Mouse (Mus musculus): Measurements from ENCODE around the gene Sgk1. TPM values are rescaled to one million over a fixed set of nuclear protein-coding genes. Genes with fewer than 3 reads are reported as not detected.

Gene Sgk1
- total RNA-seq, 1 experiment: 217 TPM

GRCm38 (mm10) chr10:21994431-21994914, 112.5 kb downstream of the Sgk1 start:
- Histone ChIP-seq H3K4me1 (ENCODE audit: control insufficient read depth in 2 of 2, insufficient read depth in 2 of 2, low read length in 2 of 2, poor library complexity in 1 of 2) (peaks cover 0 to 11% of the 10 kb centered on the region in 2 experiments; a peak in 2 of 4 replicates), H3K4me3 (ENCODE audit: insufficient read depth in 1 of 2, low read depth in 1 of 2, low read length in 2 of 2, poor library complexity in 1 of 2, severe bottlenecking in 1 of 2) (peak overlapping the region; percentile 79 to 93), H3K9me3 (ENCODE audit: control insufficient read depth, insufficient read depth, low read depth, low read length) (no peaks in the 10 kb centered on the region), H3K36me3 (ENCODE audit: control insufficient read depth, insufficient read depth, low read length, poor library complexity, severe bottlenecking) (peaks cover 31% of the 10 kb centered on the region), H3K9ac (ENCODE audit: insufficient read depth, low read depth, low read length, poor library complexity, severe bottlenecking) (peak overlapping the region; percentile 82), H3K27ac (ENCODE audit: insufficient read depth, low read depth, low read length, poor library complexity, severe bottlenecking) (peak overlapping the region; percentile 38; the same call in 1 of the 2 replicates)
- in situ Hi-C loops (cut with MboI; ENCODE audit: low sequenced_read_pairs in 2 of 2, unreplicated experiment in 2 of 2): no loop called here
- peak; percentile 86 for DNase-seq (ENCODE audit: low read depth, low spot score)
- 0 out of 2 replicates have a peak, but pooled peaks have one; percentile 50 for TF ChIP-seq HCFC1 (IDR thresholded peaks at IDR 0.05; ENCODE audit: borderline replicate concordance, insufficient read depth, low read length)
- no peak for TF ChIP-seq ZNF384 (IDR thresholded peaks at IDR 0.05; ENCODE audit: low read depth, low read length)

DNA sequence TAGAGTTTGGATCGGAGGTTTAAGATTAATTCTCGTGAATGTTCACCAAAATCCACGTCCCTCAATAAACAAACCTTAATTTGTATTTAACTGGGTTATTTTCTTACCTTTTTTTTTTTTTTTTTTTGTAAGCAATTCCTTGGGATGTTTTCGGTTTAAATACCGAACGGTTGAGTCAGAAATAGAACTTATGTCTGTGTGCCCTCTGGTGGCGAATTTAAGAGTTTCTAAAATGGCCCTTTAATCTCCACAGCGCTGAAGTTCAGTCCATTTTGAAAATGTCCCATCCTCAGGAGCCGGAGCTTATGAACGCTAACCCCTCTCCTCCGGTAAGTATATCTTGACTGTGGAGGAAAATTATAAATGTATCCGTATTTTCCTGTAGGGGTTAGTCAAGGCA, 113.2 kb downstream of the Sgk1 start:
- Histone ChIP-seq H3K4me3 (ENCODE audit: insufficient read depth in 1 of 2, low read depth in 1 of 2, low read length in 2 of 2, poor library complexity in 1 of 2, severe bottlenecking in 1 of 2) (peak overlapping the region; percentile 79 to 93), H3K4me1 (ENCODE audit: control insufficient read depth in 2 of 2, insufficient read depth in 2 of 2, low read length in 2 of 2, poor library complexity in 1 of 2) (peaks cover 0 to 10% of the 10 kb centered on the region in 2 experiments; a peak in 2 of 4 replicates), H3K27ac (ENCODE audit: insufficient read depth, low read depth, low read length, poor library complexity, severe bottlenecking) (no peak overlapping the region), H3K9ac (ENCODE audit: insufficient read depth, low read depth, low read length, poor library complexity, severe bottlenecking) (peak overlapping the region; percentile 53; the same call in 1 of the 2 replicates), H3K36me3 (ENCODE audit: control insufficient read depth, insufficient read depth, low read length, poor library complexity, severe bottlenecking) (peaks cover 31% of the 10 kb centered on the region), H3K9me3 (ENCODE audit: control insufficient read depth, insufficient read depth, low read depth, low read length) (no peaks in the 10 kb centered on the region)
- TF ChIP-seq MAFK (IDR thresholded peaks at IDR 0.05; ENCODE audit: insufficient read depth, low read depth, low read length): no peak
- 0 out of 2 replicates have a peak, but pooled peaks have one; percentile 42 for TF ChIP-seq ZC3H11A (IDR thresholded peaks at IDR 0.05; ENCODE audit: borderline replicate concordance, low read depth, low read length)
- TF ChIP-seq ZNF384 (IDR thresholded peaks at IDR 0.05; ENCODE audit: low read depth, low read length): peak; percentile 64; the same call in 1 of the 2 replicates
- DNase-seq (ENCODE audit: low read depth, low spot score): no peak
- in situ Hi-C loops (cut with MboI; ENCODE audit: low sequenced_read_pairs in 2 of 2, unreplicated experiment in 2 of 2): loop anchor here in 1 of 2 experiments (5.0 kb wide), 1 partner anchor 533 kb away; no protein-coding TSS in a partner anchor

DNA sequence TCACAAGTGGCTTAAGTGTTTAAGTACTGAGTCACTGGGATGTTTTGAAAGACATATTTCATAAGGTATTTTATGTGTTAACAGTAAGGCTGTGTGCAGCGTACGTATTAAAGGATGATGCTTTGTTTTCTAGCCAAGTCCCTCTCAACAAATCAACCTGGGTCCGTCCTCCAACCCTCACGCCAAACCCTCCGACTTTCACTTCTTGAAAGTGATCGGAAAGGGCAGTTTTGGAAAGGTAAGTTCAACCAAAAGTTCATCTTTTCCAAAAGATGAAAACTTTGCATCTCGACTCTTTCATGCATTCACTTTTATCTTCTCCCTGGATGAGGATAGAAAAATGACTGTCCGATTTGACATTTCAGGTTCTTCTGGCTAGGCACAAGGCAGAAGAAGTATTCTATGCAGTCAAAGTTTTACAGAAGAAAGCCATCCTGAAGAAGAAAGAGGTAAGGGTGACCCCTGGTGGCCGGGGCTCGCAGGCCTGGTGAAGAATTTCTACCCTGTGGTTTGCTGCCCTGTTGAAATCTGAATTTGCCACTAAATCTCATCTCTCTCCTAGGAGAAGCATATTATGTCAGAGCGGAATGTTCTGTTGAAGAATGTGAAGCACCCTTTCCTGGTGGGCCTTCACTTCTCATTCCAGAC, 113.8 kb downstream of the Sgk1 start:
- H3K9me3 ChIP-seq (ENCODE audit: control insufficient read depth, insufficient read depth, low read depth, low read length): no peaks in the 10 kb centered on the region
- H3K36me3 ChIP-seq (ENCODE audit: control insufficient read depth, insufficient read depth, low read length, poor library complexity, severe bottlenecking): peaks cover 36% of the 10 kb centered on the region
- H3K27ac ChIP-seq (ENCODE audit: insufficient read depth, low read depth, low read length, poor library complexity, severe bottlenecking): no peak overlapping the region
- TF ChIP-seq HCFC1 (IDR thresholded peaks at IDR 0.05; ENCODE audit: borderline replicate concordance, insufficient read depth, low read length) (no peak), MAFK (IDR thresholded peaks at IDR 0.05; ENCODE audit: insufficient read depth, low read depth, low read length) (no peak), ZNF384 (IDR thresholded peaks at IDR 0.05; ENCODE audit: low read depth, low read length) (no peak), ZC3H11A (IDR thresholded peaks at IDR 0.05; ENCODE audit: borderline replicate concordance, low read depth, low read length) (peak; percentile 78; the same call in 1 of the 2 replicates)
- DNase-seq (ENCODE audit: low read depth, low spot score): no peak
- H3K9ac ChIP-seq (ENCODE audit: insufficient read depth, low read depth, low read length, poor library complexity, severe bottlenecking): peak overlapping the region; percentile 51; the same call in 1 of the 2 replicates
- in situ Hi-C loops (cut with MboI; ENCODE audit: low sequenced_read_pairs in 2 of 2, unreplicated experiment in 2 of 2): loop anchor here in 1 of 2 experiments (5.0 kb wide), 1 partner anchor 533 kb away; no protein-coding TSS in a partner anchor
- H3K4me3 ChIP-seq (ENCODE audit: insufficient read depth in 1 of 2, low read depth in 1 of 2, low read length in 2 of 2, poor library complexity in 1 of 2, severe bottlenecking in 1 of 2): peak overlapping the region; percentile 79 to 93
- peaks cover 0 to 12% of the 10 kb centered on the region in 2 experiments; a peak in 2 of 4 replicates for H3K4me1 ChIP-seq (ENCODE audit: control insufficient read depth in 2 of 2, insufficient read depth in 2 of 2, low read length in 2 of 2, poor library complexity in 1 of 2)

DNA sequence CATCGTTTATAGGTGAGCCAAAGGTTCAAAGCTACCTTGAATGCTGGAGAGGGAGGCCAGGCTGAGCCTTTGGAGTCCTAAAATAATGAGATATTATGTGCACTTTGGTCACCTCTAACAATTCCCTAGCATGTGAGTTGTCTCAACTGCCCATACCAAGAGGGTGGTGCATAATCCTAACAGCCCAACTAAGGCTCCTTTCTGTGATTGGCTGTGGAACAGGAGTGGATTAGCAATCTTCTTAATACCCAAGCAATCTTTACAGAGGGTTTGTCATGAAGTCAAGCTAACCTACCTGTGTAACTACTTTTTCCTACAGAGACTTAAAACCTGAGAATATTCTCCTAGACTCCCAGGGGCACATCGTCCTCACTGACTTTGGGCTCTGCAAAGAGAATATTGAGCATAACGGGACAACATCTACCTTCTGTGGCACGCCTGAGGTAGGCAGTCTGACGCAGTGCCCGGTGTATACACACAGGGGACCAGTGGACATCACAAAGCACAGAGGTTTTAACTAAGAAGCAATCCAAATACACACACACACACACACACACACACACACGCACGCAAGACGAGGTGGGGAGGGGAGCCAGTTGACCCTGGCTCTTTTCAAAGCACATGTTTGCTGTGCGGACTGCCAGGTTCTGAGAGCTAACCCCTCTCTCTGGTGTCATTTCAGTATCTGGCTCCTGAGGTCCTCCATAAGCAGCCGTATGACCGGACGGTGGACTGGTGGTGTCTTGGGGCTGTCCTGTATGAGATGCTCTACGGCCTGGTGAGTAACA, 114.9 kb downstream of the Sgk1 start:
- no peak for DNase-seq (ENCODE audit: low read depth, low spot score)
- peaks cover 0 to 9% of the 10 kb centered on the region in 2 experiments; a peak in 1 of 4 replicates for H3K4me1 ChIP-seq (ENCODE audit: control insufficient read depth in 2 of 2, insufficient read depth in 2 of 2, low read length in 2 of 2, poor library complexity in 1 of 2)
- H3K36me3 ChIP-seq (ENCODE audit: control insufficient read depth, insufficient read depth, low read length, poor library complexity, severe bottlenecking): peaks cover 36% of the 10 kb centered on the region
- no peak for TF ChIP-seq HCFC1 (IDR thresholded peaks at IDR 0.05; ENCODE audit: borderline replicate concordance, insufficient read depth, low read length)
- H3K9me3 ChIP-seq (ENCODE audit: control insufficient read depth, insufficient read depth, low read depth, low read length): no peaks in the 10 kb centered on the region
- peak overlapping the region; percentile 7; the same call in 1 of the 2 replicates for H3K9ac ChIP-seq (ENCODE audit: insufficient read depth, low read depth, low read length, poor library complexity, severe bottlenecking)
- H3K27ac ChIP-seq (ENCODE audit: insufficient read depth, low read depth, low read length, poor library complexity, severe bottlenecking): no peak overlapping the region
- H3K4me3 ChIP-seq (ENCODE audit: insufficient read depth in 1 of 2, low read depth in 1 of 2, low read length in 2 of 2, poor library complexity in 1 of 2, severe bottlenecking in 1 of 2): peak overlapping the region; percentile 79 to 93
- in situ Hi-C loops (cut with MboI; ENCODE audit: low sequenced_read_pairs in 2 of 2, unreplicated experiment in 2 of 2): loop anchor here in 1 of 2 experiments (5.0 kb wide), 1 partner anchor 535 kb away; no protein-coding TSS in a partner anchor

All from ES-E14 (cell line).